Mouse (Mus musculus): ENCODE measurements around the gene Npw.

The Npw gene

DNA sequence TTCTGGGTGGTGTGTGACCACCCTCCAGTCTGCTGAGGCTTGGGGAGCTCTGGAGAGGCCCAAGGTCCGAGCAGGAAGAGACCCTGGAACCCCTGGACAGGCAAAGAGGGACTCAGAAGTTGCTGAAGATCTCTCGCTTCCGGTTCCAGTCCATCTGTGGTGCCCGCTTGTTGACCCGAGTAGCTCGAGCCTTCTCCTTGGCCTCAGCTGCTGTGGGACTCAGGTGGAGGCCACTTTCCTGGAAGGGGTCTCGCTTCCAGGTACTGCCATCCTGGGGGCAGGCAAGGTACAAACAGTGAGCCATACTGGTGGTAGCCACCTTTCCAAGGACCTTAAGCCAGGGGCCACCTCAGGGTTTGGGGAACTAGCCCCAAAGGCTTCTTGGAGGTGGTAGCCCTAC lies 18.1 kb downstream of the Npw start:
- no peak for DNase-seq (ENCODE audit: low spot score)

DNA sequence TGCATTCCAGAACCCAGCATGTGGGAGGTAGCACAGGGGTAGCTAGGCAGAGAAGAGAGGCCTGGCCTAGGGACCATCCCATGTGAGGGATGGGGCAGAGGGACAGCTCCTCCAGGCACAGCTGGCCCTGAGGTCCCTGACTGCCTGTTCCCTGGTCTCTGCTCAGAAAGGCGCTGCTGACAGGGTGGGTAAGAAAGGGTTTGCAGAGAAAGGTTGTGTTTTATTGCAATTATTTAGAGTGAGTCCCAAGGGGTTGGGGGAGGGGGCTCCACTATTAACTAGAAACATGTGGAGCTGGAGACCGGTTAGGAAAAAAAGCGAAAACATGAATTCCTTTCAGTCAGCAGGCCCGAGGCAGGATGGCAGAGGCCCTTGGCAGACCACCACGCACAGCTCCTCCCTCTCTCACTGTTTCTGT lies 18.7 kb downstream of the Npw start:
- peak; percentile 68 for DNase-seq (ENCODE audit: low spot score)

DNA sequence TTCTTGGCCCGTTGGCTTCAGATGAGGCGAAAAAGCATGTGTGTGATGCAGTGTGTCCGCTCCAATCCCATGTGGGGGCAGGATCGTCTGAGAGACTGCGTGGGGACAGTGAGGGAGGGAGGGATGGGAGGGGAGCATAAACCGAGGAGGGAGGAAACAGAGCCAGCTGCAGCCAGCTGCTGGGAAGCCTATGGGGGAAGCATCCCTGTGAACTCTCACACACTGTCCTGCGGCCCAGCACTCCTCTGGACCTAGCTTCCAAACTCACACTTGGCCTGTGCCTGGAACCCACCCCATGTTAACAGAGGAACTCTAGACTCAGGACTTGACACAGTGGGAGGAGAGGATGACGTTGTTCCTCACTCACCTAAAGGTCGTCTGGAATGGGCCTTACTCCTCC lies 19.4 kb downstream of the Npw start:
- no peak for DNase-seq (ENCODE audit: low spot score)

DNA sequence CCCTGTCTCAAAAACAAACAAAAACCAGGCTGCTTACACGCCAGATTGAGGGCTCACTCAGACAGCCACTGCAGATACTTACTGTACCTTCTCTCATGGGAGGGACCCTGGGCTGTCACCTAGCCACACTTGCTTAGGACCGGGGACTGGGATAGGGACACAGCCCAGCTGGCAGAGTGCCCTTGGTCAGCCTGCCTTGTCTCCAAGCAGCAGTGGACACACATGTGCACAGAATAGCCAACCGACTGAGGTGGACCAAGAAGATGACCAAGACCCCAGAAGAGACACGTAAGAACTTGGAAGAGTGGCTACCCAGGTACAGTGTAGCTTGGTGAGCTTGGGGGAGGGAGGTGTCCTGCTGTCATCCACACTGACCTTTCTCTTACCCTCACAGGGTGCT lies 20.0 kb downstream of the Npw start:
- DNase-seq (ENCODE audit: low spot score) = no peak

DNA sequence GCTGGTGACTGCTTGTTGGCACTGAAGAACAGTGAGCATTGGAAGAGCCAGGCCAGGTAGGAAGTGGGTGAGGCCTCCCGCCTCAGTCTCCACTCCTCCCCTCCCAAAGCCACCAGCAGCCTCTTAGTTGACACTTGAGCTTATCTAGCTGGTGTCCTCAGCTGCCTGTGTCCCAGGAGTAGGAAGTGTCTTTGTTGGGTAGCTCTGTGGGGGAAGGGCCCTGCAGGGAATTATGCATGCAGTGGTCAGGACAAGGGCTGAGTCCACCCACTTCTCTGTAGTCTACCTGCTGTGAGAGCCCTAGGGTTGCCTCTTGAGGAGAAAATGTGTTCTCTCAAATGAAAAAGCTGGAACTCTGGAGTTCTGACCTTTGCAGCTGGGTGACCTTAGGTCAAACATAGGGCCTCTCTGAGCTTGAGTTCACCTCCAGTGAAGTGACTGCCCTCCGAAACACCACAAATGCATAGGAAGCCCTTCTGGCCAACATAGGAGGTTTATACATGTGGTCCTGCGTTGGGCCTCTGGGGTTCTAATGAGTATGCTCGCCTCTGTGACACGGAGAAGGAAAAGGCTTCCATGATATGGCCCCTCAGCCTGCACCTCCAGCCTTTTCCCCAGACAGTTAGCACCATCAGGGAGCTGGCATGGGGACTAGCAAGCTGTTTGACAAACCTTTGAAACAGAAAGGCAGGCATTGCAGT lies 21.3 kb downstream of the Npw start:
- no peak for DNase-seq (ENCODE audit: low spot score)

DNA sequence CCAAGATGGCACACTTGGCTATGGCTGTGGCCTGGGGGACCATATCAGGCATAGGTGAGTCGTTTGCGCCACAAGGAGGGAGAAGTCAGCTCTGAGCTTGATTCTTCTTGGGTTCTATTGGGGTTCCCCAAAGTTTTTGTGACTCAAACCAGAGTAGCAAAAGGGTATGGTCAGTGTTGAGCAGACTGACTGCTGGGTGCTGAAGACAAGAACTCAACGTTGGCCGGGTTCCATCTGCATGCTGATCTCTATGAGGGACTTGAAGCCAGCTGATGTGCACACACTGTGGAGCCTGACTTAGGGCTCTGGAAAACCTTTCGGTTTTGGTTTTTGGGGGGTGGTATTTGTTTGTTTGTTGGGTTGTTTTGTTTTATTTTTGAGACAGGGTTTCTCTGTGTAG lies 22.6 kb downstream of the Npw start:
- no peak for DNase-seq (ENCODE audit: low spot score)

DNA sequence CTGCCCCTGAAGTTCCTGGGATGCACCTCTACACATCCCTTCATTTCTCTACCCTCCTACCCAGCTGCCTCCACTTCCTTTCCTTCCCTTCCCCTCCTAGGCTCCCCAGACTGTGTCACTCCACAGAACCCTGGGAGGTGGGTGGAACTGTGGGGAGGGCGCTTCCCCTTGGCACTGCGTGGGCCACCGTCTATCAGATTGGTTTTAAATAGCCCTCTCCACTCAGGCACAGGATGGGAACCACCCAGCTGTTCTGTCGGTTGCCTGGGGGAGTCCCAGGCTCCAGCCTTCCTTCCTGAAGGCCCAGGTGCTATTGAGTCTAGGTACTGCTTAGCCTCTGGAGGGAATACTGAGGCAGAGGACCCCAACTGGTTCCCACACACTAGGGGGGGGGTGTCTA lies 23.2 kb downstream of the Npw start:
- DNase-seq (ENCODE audit: low spot score) = no peak

DNA sequence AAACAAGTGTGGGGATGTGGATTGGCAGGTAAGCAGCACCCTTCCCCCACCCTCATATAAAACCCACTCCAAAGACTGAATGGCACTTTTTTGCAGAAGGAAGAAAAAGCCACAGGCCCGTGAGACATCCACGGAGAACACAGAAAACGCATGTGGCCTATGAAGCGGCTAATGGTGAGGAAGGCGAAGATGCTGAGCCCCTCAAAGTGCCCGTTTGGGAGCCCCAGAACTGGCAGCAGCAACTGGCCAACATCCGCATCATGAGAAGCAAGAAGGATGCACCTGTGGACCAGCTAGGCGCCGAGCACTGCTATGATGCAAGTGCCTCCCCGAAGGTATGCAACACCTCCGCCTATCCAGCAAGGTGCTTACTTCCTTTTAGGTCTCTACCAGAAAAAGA lies 24.4 kb downstream of the Npw start:
- DNase-seq (ENCODE audit: low spot score) = no peak

DNA sequence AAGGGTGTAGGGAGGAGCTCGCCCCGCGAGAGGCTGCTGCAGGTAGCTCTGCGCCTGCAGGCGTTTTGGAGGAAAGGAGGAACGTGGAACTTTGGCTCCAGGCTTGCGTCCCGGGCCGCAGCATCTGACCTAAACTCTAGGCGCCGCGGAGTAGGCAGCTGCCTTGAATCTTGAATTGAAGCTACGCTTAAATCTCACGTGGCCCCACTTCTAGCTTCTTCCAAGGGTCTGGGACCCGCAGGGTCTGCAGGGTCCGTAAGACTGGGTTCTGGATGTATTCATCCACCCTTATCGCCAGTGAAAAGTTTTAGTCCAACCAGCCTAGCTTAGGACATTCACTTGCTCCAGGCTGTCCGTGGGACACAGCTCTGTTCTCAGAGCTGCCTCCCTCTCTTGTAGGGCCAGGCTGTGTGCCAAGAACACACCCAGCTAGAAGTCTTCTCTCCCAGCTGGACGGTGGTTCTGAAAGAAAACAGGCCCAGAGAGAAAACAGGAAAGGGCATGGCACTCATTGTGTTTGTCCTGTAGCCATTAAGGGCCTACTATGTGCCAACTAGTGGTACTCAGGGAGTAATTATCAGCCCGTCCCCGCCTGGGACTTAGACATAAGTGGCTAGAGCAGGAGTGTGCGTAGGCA lies 25.3 kb downstream of the Npw start:
- DNase-seq (ENCODE audit: low spot score) = no peak

DNA sequence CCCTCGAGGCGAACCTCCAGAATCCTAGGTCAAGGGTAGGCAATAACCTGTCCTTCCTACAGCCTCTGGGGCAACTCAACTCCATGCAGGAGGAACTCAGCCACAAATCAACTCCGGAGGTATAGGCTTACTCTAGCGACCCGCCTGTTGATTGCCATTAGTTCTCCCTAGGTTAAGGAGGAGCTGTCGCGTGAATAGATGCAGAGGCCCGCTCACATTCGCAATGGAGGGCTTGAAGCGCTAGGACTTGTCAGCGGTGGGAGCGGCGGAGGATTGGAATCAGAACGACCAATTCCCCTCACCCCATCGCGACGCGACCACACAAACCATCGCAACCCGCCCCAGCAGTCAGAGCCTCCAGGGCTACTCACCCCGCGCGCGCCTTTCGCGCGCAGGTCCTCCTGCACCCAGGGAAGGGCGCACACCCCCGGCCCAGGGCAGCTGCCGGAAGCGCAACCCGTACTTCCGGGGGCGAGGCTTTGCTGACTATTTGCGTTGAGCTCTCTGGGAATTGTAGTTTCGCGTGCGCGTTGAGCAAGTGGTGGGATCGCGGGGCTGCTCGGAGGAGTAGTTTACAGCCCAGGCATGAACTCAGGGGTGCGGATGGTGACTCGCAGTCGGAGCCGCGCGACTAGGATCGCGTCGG lies 26.0 kb downstream of the Npw start, which contains the start of the genes Tsc2 and Nthl1:
Tsc2 (minus strand) TSS at position 464 of the 646 bp plus-strand sequence.
Nthl1 (plus strand) TSS at position 514 of the 646 bp plus-strand sequence.
- peak; percentile 95 for DNase-seq (ENCODE audit: low spot score)

DNA sequence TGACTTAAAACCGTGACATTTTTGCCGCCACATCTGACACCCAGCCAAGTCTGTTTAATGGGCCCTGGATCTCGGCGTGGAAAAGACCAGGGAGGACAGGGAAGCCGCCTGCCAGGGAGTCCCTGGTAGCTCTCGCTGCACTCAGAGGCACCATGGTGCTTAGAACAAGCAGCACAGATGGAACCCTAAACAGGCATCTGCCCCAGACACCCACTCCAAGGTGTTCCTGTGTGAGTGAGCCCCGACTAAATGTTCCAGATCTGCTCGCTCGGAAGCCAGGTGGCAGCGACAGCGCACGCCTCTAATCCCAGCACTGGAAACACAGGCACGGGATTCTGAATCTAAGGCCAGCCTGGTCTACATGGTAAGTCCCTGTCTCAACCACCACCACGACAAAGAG lies 28.2 kb downstream of the Npw start:
- no peak for DNase-seq (ENCODE audit: low spot score)

DNA sequence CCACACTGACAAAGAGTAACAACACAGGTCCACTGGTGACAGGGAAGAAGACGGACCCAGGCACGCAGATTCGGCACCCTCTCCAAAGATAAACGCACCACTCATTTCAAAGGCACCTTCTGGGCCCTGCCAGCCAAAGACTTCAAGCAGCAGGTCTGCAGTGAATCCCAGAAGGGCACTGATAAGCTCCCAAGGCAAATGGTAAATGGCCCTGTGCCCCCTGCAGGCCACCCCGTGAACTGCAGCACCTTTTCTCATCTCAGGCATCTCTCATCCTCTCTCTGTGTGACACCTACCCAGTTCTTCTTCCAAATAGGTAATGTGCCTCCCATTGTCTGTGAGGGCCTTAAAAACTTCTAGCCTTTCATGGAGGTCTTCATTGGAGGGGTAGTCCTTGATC lies 29.6 kb downstream of the Npw start:
- peak; percentile 81 for DNase-seq (ENCODE audit: low spot score)

DNA sequence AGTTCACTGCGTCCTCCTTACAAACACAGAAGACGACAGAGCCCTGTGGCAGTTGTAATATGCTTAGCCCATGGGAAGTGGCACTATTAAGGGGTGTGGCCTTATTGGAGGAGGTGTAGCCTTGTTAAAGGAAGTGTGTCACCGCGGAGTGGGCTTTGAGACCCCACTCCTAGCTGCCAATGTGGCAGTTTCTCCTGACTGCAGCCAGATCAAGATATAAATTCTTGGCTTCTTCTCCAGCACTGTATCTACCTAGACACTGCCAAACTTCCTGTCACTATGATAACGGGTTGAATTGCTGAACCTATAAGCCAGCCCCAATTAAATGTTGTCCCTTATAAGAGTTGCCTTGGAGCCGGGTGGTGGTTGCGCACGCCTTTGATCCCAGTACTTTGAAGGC lies 32.8 kb downstream of the Npw start:
- DNase-seq (ENCODE audit: low spot score) = no peak

DNA sequence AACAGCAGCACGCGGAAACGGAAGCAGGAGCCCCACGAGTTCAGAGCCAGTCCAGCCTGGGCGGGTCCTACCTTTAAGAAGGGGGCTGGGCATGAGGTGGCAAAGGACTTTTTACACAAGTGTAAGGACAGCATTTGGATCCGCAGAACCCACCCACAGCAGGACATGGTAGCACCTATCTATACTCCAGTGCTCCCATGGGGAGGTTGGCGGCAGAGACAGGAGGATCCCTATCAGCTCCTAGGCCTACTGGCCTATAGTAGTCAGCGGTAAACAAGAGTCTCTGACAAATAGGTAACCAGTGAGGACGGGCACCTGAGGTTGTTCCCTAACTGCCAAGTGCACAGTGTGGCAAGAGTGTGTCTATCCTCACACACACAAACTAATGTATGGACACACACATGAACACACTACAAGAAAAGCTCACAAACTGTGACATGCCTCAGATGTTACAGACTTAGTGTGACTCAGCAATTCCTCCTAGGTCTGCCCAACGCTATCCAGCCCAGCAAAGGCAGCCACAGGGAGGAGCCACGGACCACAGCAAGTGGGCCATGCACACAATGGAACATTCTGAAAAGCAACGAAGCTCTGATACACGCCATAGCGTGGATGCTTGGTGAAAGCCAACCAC lies 40.6 kb downstream of the Npw start:
- peak; percentile 12 for DNase-seq (ENCODE audit: low spot score)

DNA sequence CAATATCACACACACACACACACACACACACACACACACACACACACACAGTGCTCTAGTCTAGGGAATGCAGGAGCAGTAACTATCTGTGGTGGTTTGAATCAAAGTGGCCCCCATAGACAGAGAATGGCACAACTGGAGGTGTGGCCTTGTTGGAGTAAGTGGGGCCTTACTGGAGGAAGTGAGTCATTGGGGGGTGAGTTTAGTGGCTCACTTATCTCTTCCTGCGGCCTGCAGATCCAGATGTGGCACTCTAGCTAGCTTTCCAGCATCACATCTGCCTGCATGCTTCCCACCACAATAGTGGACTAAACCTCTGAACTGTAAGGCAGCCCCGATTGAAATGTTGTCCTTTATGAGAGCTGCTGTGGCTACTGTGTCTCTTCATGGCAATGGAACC lies 47.5 kb downstream of the Npw start:
- DNase-seq (ENCODE audit: low spot score) = no peak

DNA sequence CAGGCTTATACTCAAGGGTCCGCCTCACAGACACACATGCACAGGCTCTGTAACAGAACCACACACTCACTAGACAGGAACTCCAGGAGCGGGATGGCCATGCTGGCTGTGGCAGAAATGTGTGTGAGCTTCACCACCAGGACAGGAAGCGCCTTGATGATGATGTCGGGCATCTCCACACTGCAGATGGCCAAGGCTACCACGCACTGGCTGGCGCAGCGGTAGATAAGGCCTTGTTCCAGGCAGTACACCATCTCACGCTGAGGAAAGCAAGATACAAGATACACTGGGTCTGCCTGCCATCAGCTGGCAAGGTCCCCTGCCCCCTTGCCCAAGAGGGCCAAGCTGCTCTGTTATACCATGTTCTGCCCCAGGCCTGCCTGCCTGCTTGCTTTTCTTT lies 49.4 kb downstream of the Npw start:
- no peak for DNase-seq (ENCODE audit: low spot score)

DNA sequence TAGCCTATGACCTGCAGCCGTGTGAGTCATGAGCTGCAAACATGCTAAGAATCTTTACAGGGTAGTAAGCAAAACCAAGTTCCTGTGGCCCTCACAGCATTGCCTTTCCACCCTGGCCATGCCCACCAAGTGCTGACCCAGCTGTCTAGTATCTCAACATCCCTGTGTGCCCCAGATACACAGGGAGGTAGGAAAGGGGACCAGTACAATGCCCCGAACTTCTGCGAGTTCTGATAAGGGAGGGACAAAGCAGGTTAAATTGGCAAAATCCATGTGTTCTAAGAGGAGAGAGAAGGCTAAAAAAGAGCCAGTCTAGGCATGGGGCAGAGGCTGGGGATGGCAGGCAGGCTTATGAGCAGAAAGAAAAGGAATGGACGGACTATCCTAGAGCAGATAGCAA lies 49.9 kb downstream of the Npw start:
- DNase-seq (ENCODE audit: low spot score) = no peak
